Mouse (Mus musculus): ENCODE measurements around the gene Ncs1. TPM values are rescaled to one million over a fixed set of nuclear protein-coding genes. Genes with fewer than 3 reads are reported as not detected.

The Ncs1 gene
- polyA plus RNA-seq, 1 experiment from 2014 or later, result 0.62 TPM

DNA sequence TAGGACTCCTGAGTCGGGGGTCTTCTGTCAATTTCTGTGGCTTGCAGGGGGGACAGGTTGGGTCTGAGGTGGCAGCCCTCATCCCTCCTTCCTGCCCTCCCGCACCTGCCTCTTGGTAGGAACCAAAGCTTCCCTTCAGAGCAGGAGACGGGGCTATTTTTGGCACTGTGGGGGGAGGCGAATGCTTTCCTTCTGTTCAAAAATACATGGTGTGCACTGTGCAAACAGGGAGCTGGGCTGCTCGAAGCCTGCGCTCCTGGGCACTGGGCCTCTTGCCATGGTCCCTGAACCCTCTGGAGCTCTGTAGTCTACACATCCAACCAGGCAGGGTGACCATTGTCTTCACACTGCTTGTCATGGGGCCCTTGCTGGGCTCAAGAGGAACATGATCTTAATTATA, 11.5 kb downstream of the Ncs1 start:
- Histone ChIP-seq H3K27me3 (ENCODE audit: insufficient read depth, low read length) (no peaks in the 10 kb centered on the region), H3K36me3 (replicated peaks; ENCODE audit: insufficient read depth, low read length) (no peaks in the 10 kb centered on the region), H3K9ac (replicated peaks) (no peak overlapping the region), H3K4me1 (ENCODE audit: insufficient read depth) (peaks cover 14% of the 10 kb centered on the region), H3K27ac (ENCODE audit: low read depth) (no peak overlapping the region), H3K4me2 (ENCODE audit: low read depth, low read length) (no peak overlapping the region), H3K4me3 (ENCODE audit: low read depth, low read length) (no peak overlapping the region), H3K9me3 (ENCODE audit: low read length) (no peaks in the 10 kb centered on the region)
- TF ChIP-seq CTCF (IDR thresholded peaks at IDR 0.05; ENCODE audit: low read depth) (no peak), EP300 (IDR thresholded peaks at IDR 0.05; ENCODE audit: low read depth) (no peak)
- WGBS (ENCODE audit: insufficient replicate concordance), result 33% methylated on average over 6 of the region's 6 CpGs
- ATAC-seq, result no peak
- no peak for DNase-seq

DNA sequence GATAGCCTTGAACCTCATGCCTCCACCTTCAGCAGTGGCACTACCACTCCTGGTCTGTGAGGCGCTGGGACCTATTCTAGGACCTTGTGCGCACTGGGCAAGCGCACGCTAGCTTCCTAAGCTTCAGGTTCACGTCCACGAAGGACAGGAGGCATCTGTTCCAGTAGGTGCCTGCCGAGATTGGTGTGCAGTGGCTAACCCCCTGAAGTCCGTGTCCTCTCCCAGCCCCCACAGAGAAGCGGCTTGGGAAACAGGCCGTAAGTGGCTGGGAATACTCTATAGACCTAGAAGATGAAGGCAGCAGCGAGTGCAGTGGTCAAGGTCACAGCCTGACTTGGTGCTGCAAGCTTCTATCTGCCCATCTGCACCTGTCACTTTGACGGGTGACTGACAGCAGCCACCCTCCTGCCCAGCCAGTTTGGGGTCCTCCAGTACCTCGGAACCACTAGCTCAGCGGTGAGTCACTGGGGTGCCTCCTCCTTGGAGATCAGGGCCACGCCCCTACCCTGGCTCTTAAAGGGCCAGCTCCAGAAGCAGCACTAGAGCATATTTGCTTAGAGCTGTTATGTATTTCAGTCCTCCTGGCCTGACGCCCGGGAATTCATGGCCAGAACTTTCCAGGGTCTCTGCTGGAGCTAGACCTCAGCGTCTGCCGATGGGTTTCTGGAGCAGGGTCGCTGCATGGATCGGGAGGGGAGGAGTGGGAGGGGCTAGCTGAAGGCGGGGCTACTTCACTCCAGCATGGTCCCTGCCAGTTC, 13.2 kb downstream of the Ncs1 start:
- peak overlapping the region; percentile 48; the same call in 1 of the 2 replicates for H3K9ac ChIP-seq (replicated peaks)
- peak; percentile 64 for ATAC-seq
- TF ChIP-seq CTCF (IDR thresholded peaks at IDR 0.05; ENCODE audit: low read depth) (no peak), EP300 (IDR thresholded peaks at IDR 0.05; ENCODE audit: low read depth) (no peak)
- H3K4me3 ChIP-seq (ENCODE audit: low read depth, low read length), result peak overlapping the region; percentile 61
- no peaks in the 10 kb centered on the region for H3K27me3 ChIP-seq (ENCODE audit: insufficient read depth, low read length)
- H3K4me1 ChIP-seq (ENCODE audit: insufficient read depth), result peaks cover 14% of the 10 kb centered on the region
- DNase-seq, result peak; percentile 69
- no peaks in the 10 kb centered on the region for H3K36me3 ChIP-seq (replicated peaks; ENCODE audit: insufficient read depth, low read length)
- peak overlapping the region; percentile 82 for H3K4me2 ChIP-seq (ENCODE audit: low read depth, low read length)
- H3K27ac ChIP-seq (ENCODE audit: low read depth), result no peak overlapping the region
- WGBS (ENCODE audit: insufficient replicate concordance), result 15% methylated on average over 22 of the region's 22 CpGs
- H3K9me3 ChIP-seq (ENCODE audit: low read length), result no peaks in the 10 kb centered on the region

- peak overlapping the region; percentile 48; the same call in 1 of the 2 replicates for H3K9ac ChIP-seq (replicated peaks)
- peaks cover 14% of the 10 kb centered on the region for H3K4me1 ChIP-seq (ENCODE audit: insufficient read depth)
- H3K9me3 ChIP-seq (ENCODE audit: low read length), result no peaks in the 10 kb centered on the region
- H3K27me3 ChIP-seq (ENCODE audit: insufficient read depth, low read length), result no peaks in the 10 kb centered on the region
- peak overlapping the region; percentile 61 for H3K4me3 ChIP-seq (ENCODE audit: low read depth, low read length)
- 31% methylated on average over 9 of the region's 9 CpGs for WGBS (ENCODE audit: insufficient replicate concordance)
- no peaks in the 10 kb centered on the region for H3K36me3 ChIP-seq (replicated peaks; ENCODE audit: insufficient read depth, low read length)
- DNase-seq (no peak), ATAC-seq (peak; percentile 35; the same call in 1 of the 2 replicates)
- H3K4me2 ChIP-seq (ENCODE audit: low read depth, low read length), result peak overlapping the region; percentile 82
- TF ChIP-seq CTCF (IDR thresholded peaks at IDR 0.05; ENCODE audit: low read depth) (no peak), EP300 (IDR thresholded peaks at IDR 0.05; ENCODE audit: low read depth) (no peak)
- no peak overlapping the region for H3K27ac ChIP-seq (ENCODE audit: low read depth)
Observed at GRCm38 (mm10) chr2:31259367-31259920, 13.8 kb downstream of the Ncs1 start.

- Histone ChIP-seq H3K9ac (replicated peaks) (no peak overlapping the region), H3K27me3 (ENCODE audit: insufficient read depth, low read length) (no peaks in the 10 kb centered on the region), H3K36me3 (replicated peaks; ENCODE audit: insufficient read depth, low read length) (no peaks in the 10 kb centered on the region), H3K4me3 (ENCODE audit: low read depth, low read length) (no peak overlapping the region), H3K4me2 (ENCODE audit: low read depth, low read length) (no peak overlapping the region), H3K27ac (ENCODE audit: low read depth) (no peak overlapping the region), H3K9me3 (ENCODE audit: low read length) (no peaks in the 10 kb centered on the region), H3K4me1 (ENCODE audit: insufficient read depth) (peaks cover 14% of the 10 kb centered on the region)
- WGBS (ENCODE audit: insufficient replicate concordance), result 66% methylated on average over 8 of the region's 8 CpGs
- TF ChIP-seq CTCF (IDR thresholded peaks at IDR 0.05; ENCODE audit: low read depth) (no peak), EP300 (IDR thresholded peaks at IDR 0.05; ENCODE audit: low read depth) (no peak)
- ATAC-seq (no peak), DNase-seq (no peak)
Observed at GRCm38 (mm10) chr2:31260549-31260948, 14.9 kb downstream of the Ncs1 start.

DNA sequence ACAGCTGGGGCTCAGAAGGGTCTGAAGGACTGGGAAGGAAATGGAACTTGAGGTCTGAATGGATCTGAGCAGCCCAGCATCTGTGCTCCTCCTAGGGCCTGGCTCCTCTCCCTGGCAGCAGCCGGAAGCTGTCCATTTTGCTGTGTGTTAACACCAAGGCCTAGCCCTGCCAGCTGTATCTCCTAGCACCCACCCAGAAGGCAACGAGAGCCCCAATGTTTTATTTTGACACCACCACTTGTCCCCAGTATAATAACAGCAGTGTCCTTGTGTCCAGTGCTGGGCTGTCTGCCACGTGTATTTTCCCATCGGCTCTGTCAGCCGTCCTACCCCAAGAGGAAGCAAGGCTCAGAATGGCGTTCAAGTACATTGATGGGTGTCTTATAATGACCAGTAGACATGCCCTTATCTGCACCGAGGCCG, 17.4 kb downstream of the Ncs1 start:
- Histone ChIP-seq H3K36me3 (replicated peaks; ENCODE audit: insufficient read depth, low read length) (no peaks in the 10 kb centered on the region), H3K9ac (replicated peaks) (no peak overlapping the region), H3K27ac (ENCODE audit: low read depth) (no peak overlapping the region), H3K9me3 (ENCODE audit: low read length) (no peaks in the 10 kb centered on the region), H3K4me3 (ENCODE audit: low read depth, low read length) (no peak overlapping the region), H3K4me2 (ENCODE audit: low read depth, low read length) (no peak overlapping the region), H3K27me3 (ENCODE audit: insufficient read depth, low read length) (no peaks in the 10 kb centered on the region), H3K4me1 (ENCODE audit: insufficient read depth) (peaks cover 11% of the 10 kb centered on the region)
- no peak for ATAC-seq
- 78% methylated on average over 8 of the region's 8 CpGs for WGBS (ENCODE audit: insufficient replicate concordance)
- TF ChIP-seq CTCF (IDR thresholded peaks at IDR 0.05; ENCODE audit: low read depth) (no peak), EP300 (IDR thresholded peaks at IDR 0.05; ENCODE audit: low read depth) (no peak)
- DNase-seq, result no peak

- H3K27ac ChIP-seq (ENCODE audit: low read depth), result no peak overlapping the region
- H3K4me3 ChIP-seq (ENCODE audit: low read depth, low read length), result no peak overlapping the region
- no peaks in the 10 kb centered on the region for H3K9me3 ChIP-seq (ENCODE audit: low read length)
- no peaks in the 10 kb centered on the region for H3K27me3 ChIP-seq (ENCODE audit: insufficient read depth, low read length)
- TF ChIP-seq CTCF (IDR thresholded peaks at IDR 0.05; ENCODE audit: low read depth) (no peak), EP300 (IDR thresholded peaks at IDR 0.05; ENCODE audit: low read depth) (no peak)
- no peaks in the 10 kb centered on the region for H3K36me3 ChIP-seq (replicated peaks; ENCODE audit: insufficient read depth, low read length)
- no peak for ATAC-seq
- H3K4me1 ChIP-seq (ENCODE audit: insufficient read depth), result peaks cover 5% of the 10 kb centered on the region
- H3K4me2 ChIP-seq (ENCODE audit: low read depth, low read length), result no peak overlapping the region
- 49% methylated on average over 10 of the region's 10 CpGs for WGBS (ENCODE audit: insufficient replicate concordance)
- no peak overlapping the region for H3K9ac ChIP-seq (replicated peaks)
- DNase-seq, result peak; percentile 56
Observed at GRCm38 (mm10) chr2:31263746-31264378, 18.2 kb downstream of the Ncs1 start.

All from liver, postnatal 0 days (tissue).